Mouse (Mus musculus): ENCODE measurements around the gene Cbx6.

- no peak for TF ChIP-seq CTCF (IDR thresholded peaks at IDR 0.05; ENCODE audit: control insufficient read depth, insufficient read depth, low read length)
- TF ChIP-seq POLR2A (IDR thresholded peaks at IDR 0.05; ENCODE audit: borderline replicate concordance, control insufficient read depth, low read depth, low read length) = no peak
Observed at GRCm38 (mm10) chr15:79796256-79796655, 38.2 kb downstream of the Cbx6 start.

Measured in bone marrow, adult 2 months (tissue).